Mouse (Mus musculus): ENCODE measurements at regions not wholly inside any gene's neighbourhood (a gene's known extent, or its start where the extent isn't known, plus 50 kb on each side); places are given as distances from the start of the nearest gene placed in this dataset.

GRCm38 (mm10) chr1:79982678-79983280 is 121.8 kb upstream of the Serpine2 start:
- Histone ChIP-seq H3K4me1 (ENCODE audit: control insufficient read depth, insufficient read depth, low read length) (no peaks in the 10 kb centered on the region), H3K36me3 (ENCODE audit: control insufficient read depth, insufficient read depth, low read length) (no peaks in the 10 kb centered on the region), H3K4me2 (ENCODE audit: low read length) (no peak overlapping the region), H3K9ac (ENCODE audit: low read depth, low read length) (no peak overlapping the region), H3K27ac (ENCODE audit: low read length) (no peak overlapping the region), H3K9me3 (replicated peaks; ENCODE audit: control insufficient read depth, low read length, poor library complexity, severe bottlenecking) (no peaks in the 10 kb centered on the region), H3K4me3 (ENCODE audit: low read depth, low read length) (no peak overlapping the region), H3K27me3 (ENCODE audit: control insufficient read depth, insufficient read depth, low read depth, low read length) (no peaks in the 10 kb centered on the region)
- 85% methylated on average over 13 of the region's 13 CpGs for WGBS
- ATAC-seq = no peak

GRCm38 (mm10) chr1:79979863-79980262 is 118.9 kb upstream of the Serpine2 start:
- H3K9ac ChIP-seq (ENCODE audit: low read depth, low read length) = no peak overlapping the region
- H3K4me1 ChIP-seq (ENCODE audit: control insufficient read depth, insufficient read depth, low read length) = no peaks in the 10 kb centered on the region
- no peak overlapping the region for H3K27ac ChIP-seq (ENCODE audit: low read length)
- H3K9me3 ChIP-seq (replicated peaks; ENCODE audit: control insufficient read depth, low read length, poor library complexity, severe bottlenecking) = no peaks in the 10 kb centered on the region
- no peak overlapping the region for H3K4me2 ChIP-seq (ENCODE audit: low read length)
- WGBS = 66% methylated on average over 6 of the region's 6 CpGs
- no peaks in the 10 kb centered on the region for H3K27me3 ChIP-seq (ENCODE audit: control insufficient read depth, insufficient read depth, low read depth, low read length)
- H3K4me3 ChIP-seq (ENCODE audit: low read depth, low read length) = no peak overlapping the region
- no peaks in the 10 kb centered on the region for H3K36me3 ChIP-seq (ENCODE audit: control insufficient read depth, insufficient read depth, low read length)
- no peak for ATAC-seq

- H3K27ac ChIP-seq (ENCODE audit: low read length) = no peak overlapping the region
- WGBS = 79% methylated on average over 5 of the region's 5 CpGs
- no peak overlapping the region for H3K9ac ChIP-seq (ENCODE audit: low read depth, low read length)
- H3K4me2 ChIP-seq (ENCODE audit: low read length) = no peak overlapping the region
- no peak for ATAC-seq
- H3K27me3 ChIP-seq (ENCODE audit: control insufficient read depth, insufficient read depth, low read depth, low read length) = no peaks in the 10 kb centered on the region
- no peaks in the 10 kb centered on the region for H3K9me3 ChIP-seq (replicated peaks; ENCODE audit: control insufficient read depth, low read length, poor library complexity, severe bottlenecking)
- H3K4me3 ChIP-seq (ENCODE audit: low read depth, low read length) = no peak overlapping the region
- no peaks in the 10 kb centered on the region for H3K4me1 ChIP-seq (ENCODE audit: control insufficient read depth, insufficient read depth, low read length)
- no peaks in the 10 kb centered on the region for H3K36me3 ChIP-seq (ENCODE audit: control insufficient read depth, insufficient read depth, low read length)
Observed at GRCm38 (mm10) chr1:79978156-79978555, 117.2 kb upstream of the Serpine2 start.

- WGBS = 45% methylated on average over 1 of the region's 1 CpGs
- ATAC-seq = peak; percentile 39; the same call in 1 of the 2 replicates
Observed at GRCm38 (mm10) chr1:79956121-79956520, 95.1 kb upstream of the Serpine2 start.

GRCm38 (mm10) chr1:79944231-79944630 is 83.3 kb upstream of the Serpine2 start:
- ATAC-seq = no peak
- Histone ChIP-seq H3K27me3 (ENCODE audit: control insufficient read depth, insufficient read depth, low read depth, low read length) (no peaks in the 10 kb centered on the region), H3K4me3 (ENCODE audit: low read depth, low read length) (no peak overlapping the region), H3K36me3 (ENCODE audit: control insufficient read depth, insufficient read depth, low read length) (no peaks in the 10 kb centered on the region), H3K4me1 (ENCODE audit: control insufficient read depth, insufficient read depth, low read length) (no peaks in the 10 kb centered on the region), H3K4me2 (ENCODE audit: low read length) (no peak overlapping the region), H3K9ac (ENCODE audit: low read depth, low read length) (no peak overlapping the region), H3K9me3 (replicated peaks; ENCODE audit: control insufficient read depth, low read length, poor library complexity, severe bottlenecking) (no peaks in the 10 kb centered on the region), H3K27ac (ENCODE audit: low read length) (no peak overlapping the region)
- WGBS = 84% methylated on average over 4 of the region's 4 CpGs

More at GRCm38 (mm10) chr1:79956121-79956520, 95.1 kb upstream of the Serpine2 start:
- Histone ChIP-seq H3K4me2 (ENCODE audit: low read length) (no peak overlapping the region), H3K9ac (ENCODE audit: low read depth, low read length) (no peak overlapping the region), H3K4me1 (ENCODE audit: control insufficient read depth, insufficient read depth, low read length) (no peaks in the 10 kb centered on the region), H3K27ac (ENCODE audit: low read length) (no peak overlapping the region), H3K36me3 (ENCODE audit: control insufficient read depth, insufficient read depth, low read length) (no peaks in the 10 kb centered on the region), H3K4me3 (ENCODE audit: low read depth, low read length) (no peak overlapping the region), H3K27me3 (ENCODE audit: control insufficient read depth, insufficient read depth, low read depth, low read length) (no peaks in the 10 kb centered on the region), H3K9me3 (replicated peaks; ENCODE audit: control insufficient read depth, low read length, poor library complexity, severe bottlenecking) (no peaks in the 10 kb centered on the region)

GRCm38 (mm10) chr1:79932435-79932834 is 71.5 kb upstream of the Serpine2 start:
- 78% methylated on average over 5 of the region's 5 CpGs for WGBS

GRCm38 (mm10) chr1:79927740-79928139 is 66.8 kb upstream of the Serpine2 start:
- no peak overlapping the region for H3K4me3 ChIP-seq (ENCODE audit: low read depth, low read length)
- no peaks in the 10 kb centered on the region for H3K27me3 ChIP-seq (ENCODE audit: control insufficient read depth, insufficient read depth, low read depth, low read length)
- no peak overlapping the region for H3K4me2 ChIP-seq (ENCODE audit: low read length)
- no peaks in the 10 kb centered on the region for H3K9me3 ChIP-seq (replicated peaks; ENCODE audit: control insufficient read depth, low read length, poor library complexity, severe bottlenecking)
- H3K36me3 ChIP-seq (ENCODE audit: control insufficient read depth, insufficient read depth, low read length) = no peaks in the 10 kb centered on the region
- 84% methylated on average over 2 of the region's 2 CpGs for WGBS
- H3K9ac ChIP-seq (ENCODE audit: low read depth, low read length) = no peak overlapping the region
- no peak for ATAC-seq
- no peaks in the 10 kb centered on the region for H3K4me1 ChIP-seq (ENCODE audit: control insufficient read depth, insufficient read depth, low read length)
- no peak overlapping the region for H3K27ac ChIP-seq (ENCODE audit: low read length)

More at GRCm38 (mm10) chr1:79932435-79932834, 71.5 kb upstream of the Serpine2 start:
- Histone ChIP-seq H3K27ac (ENCODE audit: low read length) (no peak overlapping the region), H3K9me3 (replicated peaks; ENCODE audit: control insufficient read depth, low read length, poor library complexity, severe bottlenecking) (no peaks in the 10 kb centered on the region), H3K4me1 (ENCODE audit: control insufficient read depth, insufficient read depth, low read length) (no peaks in the 10 kb centered on the region), H3K9ac (ENCODE audit: low read depth, low read length) (no peak overlapping the region), H3K36me3 (ENCODE audit: control insufficient read depth, insufficient read depth, low read length) (no peaks in the 10 kb centered on the region), H3K4me3 (ENCODE audit: low read depth, low read length) (no peak overlapping the region), H3K4me2 (ENCODE audit: low read length) (no peak overlapping the region), H3K27me3 (ENCODE audit: control insufficient read depth, insufficient read depth, low read depth, low read length) (no peaks in the 10 kb centered on the region)
- ATAC-seq = no peak

- Histone ChIP-seq H3K9me3 (replicated peaks; ENCODE audit: control insufficient read depth, low read length, poor library complexity, severe bottlenecking) (no peaks in the 10 kb centered on the region), H3K9ac (ENCODE audit: low read depth, low read length) (no peak overlapping the region), H3K36me3 (ENCODE audit: control insufficient read depth, insufficient read depth, low read length) (no peaks in the 10 kb centered on the region), H3K27me3 (ENCODE audit: control insufficient read depth, insufficient read depth, low read depth, low read length) (no peaks in the 10 kb centered on the region), H3K4me2 (ENCODE audit: low read length) (no peak overlapping the region), H3K27ac (ENCODE audit: low read length) (no peak overlapping the region), H3K4me3 (ENCODE audit: low read depth, low read length) (no peak overlapping the region), H3K4me1 (ENCODE audit: control insufficient read depth, insufficient read depth, low read length) (no peaks in the 10 kb centered on the region)
- ATAC-seq = no peak
- WGBS = 71% methylated on average over 1 of the region's 1 CpGs
Observed at GRCm38 (mm10) chr1:79925776-79926175, 64.8 kb upstream of the Serpine2 start.

- H3K4me1 ChIP-seq (ENCODE audit: control insufficient read depth, insufficient read depth, low read length) = no peaks in the 10 kb centered on the region
- ATAC-seq = no peak
- 82% methylated on average over 3 of the region's 3 CpGs for WGBS
Observed at GRCm38 (mm10) chr1:79921890-79922289, 60.9 kb upstream of the Serpine2 start.

More at GRCm38 (mm10) chr1:79921890-79922289, 60.9 kb upstream of the Serpine2 start:
- no peaks in the 10 kb centered on the region for H3K27me3 ChIP-seq (ENCODE audit: control insufficient read depth, insufficient read depth, low read depth, low read length)
- H3K27ac ChIP-seq (ENCODE audit: low read length) = no peak overlapping the region
- no peak overlapping the region for H3K4me2 ChIP-seq (ENCODE audit: low read length)
- H3K36me3 ChIP-seq (ENCODE audit: control insufficient read depth, insufficient read depth, low read length) = no peaks in the 10 kb centered on the region
- H3K4me3 ChIP-seq (ENCODE audit: low read depth, low read length) = no peak overlapping the region
- no peaks in the 10 kb centered on the region for H3K9me3 ChIP-seq (replicated peaks; ENCODE audit: control insufficient read depth, low read length, poor library complexity, severe bottlenecking)
- H3K9ac ChIP-seq (ENCODE audit: low read depth, low read length) = no peak overlapping the region

Data from midbrain, embryonic 16.5 days (tissue).